Mouse (Mus musculus) gonadal fat pad, adult 2 months (tissue): ENCODE results near the gene Far1. TPM values are rescaled to one million over a fixed set of nuclear protein-coding genes. Genes with fewer than 3 reads are reported as not detected.

Experiments
- DNase-seq: peaks from one replicate; pipeline ENCODE4 v3.0.0-alpha.2; 2012; ENCODE audit warnings: low read depth
- polyA plus RNA-seq: library from polyadenylated mRNA; depleted of rRNA; stranded (reverse); fragments of >200 nt; gene quantifications from 2 replicates; pipeline ENCODE4 v1.2.3, GENCODE M21; 2012; rRNA removed

Far1 gene
- polyA plus RNA-seq, 1 experiment: 19.1 TPM

DNA sequence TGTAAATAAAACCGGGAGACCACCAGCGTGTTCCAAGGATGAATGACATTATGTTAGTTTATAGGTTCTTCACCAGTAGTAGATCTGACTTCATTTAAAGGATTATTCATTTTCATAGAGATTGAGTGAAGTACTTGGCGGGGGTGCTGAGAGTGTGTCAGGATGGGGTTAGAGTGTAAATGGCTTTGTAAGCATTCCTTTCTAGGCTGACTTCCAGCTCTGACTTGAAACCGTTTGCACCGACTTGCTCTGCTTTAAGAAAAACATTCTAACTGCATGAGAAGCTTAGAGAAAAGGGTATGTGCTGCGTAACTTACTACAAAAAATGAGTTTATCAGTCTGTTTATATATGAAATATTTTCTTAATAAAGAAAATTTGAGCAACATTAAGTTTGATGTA is 57.5 kb downstream of the Far1 start:
- DNase-seq: no peak

DNA sequence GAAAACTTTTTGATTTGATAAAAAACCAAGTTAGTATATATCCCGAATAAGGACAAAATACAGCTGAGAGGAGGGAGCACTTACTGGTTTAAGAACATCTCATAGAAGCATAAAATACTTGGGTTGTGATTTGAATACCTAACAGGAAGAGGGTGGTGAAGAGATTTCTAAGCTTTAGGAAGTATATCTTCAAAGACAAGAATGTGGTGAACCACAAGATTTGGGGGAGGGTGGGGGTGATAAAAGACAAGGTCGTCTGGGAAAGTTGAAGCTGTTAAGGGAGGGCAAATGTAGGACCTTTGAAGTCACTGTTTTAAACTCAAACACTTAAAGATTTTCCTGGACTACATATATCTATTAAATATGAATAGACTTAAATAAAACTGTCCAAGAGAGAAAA is 59.1 kb downstream of the Far1 start:
- DNase-seq: no peak

DNA sequence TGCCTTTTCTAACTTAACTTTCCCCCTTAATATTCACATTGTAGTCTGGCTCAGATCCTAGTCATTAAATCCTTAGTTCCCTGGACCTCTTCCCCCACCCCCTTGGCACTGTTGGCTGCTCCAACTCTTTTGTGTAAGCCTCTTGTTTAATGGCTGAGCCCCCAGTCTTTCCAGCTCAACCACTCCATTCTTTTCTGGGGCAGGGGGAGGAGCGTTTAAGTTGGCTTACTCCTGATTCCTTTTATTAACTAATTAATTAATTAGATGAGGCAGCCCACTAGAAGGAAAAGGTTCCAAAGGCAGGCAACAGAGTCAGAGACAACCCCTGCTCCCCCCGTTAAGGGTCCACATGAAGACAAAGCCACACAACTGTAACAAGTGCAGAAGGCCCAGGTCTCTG is 68.5 kb downstream of the Far1 start:
- DNase-seq: no peak

DNA sequence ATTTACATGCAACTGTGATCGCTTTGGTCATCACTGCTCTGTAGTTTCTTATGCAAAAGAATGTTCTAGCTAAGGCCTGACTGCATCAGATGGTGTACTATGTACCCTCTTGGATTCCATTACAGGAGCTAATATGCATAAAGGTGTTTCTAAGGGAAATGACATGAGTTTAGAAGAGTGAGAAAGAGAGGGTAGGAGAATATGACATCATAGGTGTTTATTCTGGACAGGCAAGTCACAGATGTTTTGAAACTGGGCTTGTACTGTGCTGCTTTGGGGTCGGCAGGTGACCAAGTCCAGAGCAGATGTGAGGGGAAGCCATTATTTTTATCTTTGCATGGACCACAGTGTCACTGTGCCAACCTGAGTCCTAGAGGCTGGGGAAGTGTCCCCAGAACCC is 75.6 kb downstream of the Far1 start:
- no peak for DNase-seq

DNA sequence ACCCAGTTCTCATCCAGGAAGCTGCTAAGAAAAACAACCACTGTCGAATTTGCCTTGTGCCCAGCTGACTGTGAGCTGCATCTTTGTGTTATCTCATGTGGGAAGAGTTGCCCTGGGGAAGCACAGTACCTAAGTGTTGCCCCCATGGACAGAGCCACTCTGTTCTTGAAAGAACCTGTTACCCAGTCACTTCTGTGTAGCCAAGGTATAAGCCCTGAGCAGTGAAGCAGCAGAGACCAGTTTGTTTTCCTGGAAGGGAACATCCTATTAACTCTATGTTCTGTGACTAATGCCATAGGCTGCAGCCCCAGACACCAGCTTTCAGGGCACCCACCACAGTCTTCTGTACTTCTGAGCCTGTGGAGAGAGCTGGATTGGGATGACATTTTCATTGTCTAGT is 76.7 kb downstream of the Far1 start:
- DNase-seq: no peak

DNA sequence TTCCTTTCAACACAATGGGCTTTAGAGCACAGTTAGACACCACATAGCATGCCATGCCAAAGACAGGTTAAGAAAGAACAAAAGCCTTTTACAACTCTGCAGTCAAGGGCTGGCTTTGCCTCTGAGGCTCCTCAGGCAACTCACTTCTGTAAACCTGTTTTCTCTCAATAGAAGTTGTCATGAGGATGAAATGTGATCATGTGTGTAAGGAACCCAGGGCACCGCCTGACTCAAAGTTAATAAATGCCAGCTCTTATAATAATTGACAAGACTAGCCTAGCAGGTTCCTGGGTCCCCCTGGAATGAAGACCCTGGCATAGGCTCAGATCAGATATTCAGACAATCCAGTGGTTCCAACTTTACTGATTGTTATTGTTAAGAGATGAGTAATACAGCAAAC is 77.5 kb downstream of the Far1 start:
- DNase-seq: peak; percentile 83

DNA sequence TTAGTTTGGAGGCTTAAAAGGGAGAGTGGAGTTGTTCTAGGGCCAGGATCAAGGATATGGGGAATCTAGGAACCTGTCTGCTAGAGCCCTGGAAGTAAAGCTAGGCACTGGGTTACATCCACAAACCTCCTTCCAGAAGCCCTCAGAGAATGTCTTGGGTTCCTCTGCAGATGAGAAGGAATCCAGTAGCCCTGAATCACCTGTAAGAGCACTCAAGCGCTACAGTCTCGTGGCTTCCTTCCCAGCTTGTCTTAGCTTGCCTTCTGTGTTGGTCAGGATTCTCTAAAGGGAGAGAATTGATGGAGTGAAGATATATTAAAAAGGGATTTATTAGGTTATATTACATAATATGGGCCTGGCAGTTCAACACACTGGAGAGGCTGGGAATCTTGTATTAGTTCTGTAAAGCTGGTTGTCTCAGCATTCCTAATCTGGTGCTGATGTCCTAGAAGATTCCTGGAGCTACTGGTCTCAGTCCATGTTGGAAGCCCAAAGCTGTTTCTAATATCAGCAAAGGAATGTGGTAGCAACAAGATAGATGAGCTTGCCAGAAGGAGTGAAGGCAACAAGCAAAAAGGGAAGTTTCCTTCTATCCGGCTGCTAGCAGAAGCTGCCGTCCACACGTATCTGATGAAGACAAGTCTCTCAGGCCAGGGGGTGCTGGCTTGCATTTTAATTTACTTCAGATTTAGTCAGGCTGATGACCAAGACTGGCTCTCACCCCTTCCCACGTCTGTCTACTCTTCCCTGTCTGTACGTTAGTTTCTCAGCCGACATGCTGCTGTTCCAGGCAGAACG is 78.1 kb downstream of the Far1 start:
- DNase-seq: peak; percentile 52

DNA sequence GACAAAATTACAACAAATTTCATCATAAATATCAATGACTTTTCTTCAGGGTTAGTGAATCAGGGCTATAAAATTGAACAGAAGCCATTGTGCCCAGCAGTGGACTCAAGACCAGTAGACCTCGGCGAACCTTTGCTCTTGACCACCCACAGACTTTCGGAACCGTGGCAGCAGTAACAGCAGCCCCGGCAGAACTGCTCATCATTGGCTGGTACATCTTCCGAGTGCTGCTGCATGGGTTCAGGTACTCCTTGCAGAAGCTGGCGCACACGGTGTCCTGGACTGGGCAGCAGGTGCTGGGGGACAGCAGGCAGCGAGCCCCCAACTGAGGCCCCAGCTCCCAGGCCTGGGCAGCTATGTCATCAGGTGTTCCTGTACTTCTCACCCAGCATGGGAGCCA is 79.1 kb downstream of the Far1 start:
- no peak for DNase-seq

DNA sequence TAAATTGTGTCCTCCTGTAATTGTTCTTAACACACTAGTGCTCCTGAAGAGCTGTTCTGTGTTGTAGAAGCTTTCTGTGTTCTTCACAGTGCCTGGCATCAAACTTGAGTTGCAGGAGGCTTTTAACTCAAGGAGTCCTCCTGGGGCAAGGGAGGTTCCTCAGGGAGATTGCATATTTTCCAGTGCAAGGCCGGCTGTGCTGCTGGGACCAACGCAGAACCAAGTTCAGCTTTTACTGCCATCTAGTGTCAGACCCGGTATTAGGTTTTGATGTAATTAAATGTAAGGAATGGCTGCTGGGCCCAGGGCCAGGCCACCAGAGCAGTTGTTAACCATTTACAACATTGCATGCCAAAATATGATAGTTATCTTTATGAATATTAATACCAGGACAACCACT is 80.7 kb downstream of the Far1 start:
- DNase-seq: no peak

DNA sequence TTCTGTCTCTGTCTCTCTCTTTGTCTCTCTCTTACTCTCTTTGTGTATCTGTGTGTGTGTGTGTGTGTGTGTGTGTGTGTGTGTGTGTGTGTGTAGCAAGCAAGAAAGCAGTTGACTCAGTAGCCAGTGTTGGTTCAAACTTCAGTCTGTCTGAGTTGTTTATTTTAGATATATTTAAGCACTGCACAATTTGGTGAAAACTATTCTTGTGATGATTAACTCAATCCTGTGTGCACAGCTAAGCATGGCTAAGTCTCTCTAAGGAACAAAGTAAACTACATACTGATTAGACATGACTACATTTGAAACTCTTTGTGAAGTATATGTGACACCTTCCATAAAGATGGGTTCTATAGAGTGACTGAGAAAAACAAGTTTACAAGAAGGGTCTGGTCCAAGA is 83.6 kb downstream of the Far1 start:
- DNase-seq: no peak

DNA sequence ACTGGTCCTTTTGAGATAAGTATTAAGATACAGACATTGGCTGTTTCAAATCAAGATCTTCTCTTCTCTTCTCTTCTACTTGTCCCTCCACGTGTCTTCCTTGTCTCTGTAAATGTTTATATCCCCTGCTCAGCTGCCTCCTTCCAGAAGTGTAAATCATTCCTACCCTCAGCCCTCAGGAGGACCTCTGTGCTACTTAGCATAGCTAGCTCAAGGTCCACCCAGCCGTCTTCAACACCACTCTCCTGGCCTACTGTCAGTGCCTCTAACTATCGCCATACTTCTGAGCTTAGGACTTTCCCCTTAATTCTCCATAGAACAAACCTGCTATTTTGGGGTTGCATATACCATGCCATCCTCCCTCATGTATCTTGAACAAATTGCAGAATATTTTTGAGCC is 88.2 kb downstream of the Far1 start:
- DNase-seq: no peak

DNA sequence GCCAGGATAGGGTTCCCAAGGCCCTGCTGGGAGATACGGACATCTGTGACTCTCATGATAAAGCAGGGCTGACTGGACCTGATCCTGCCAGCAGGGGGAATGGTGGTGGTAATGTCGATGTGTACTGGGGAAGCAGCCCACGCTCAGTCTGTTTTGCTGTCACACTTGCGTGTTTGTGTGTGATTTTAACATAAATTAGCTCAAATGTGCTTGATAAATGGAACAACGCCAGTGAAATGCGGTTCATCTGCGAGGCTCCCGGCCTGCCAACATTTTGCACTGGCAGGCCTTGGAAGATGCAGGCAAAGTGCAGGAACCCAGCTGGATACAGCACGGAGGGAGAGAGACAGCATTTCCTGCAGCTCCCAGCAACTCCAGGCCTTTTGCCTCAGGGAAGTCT is 94.3 kb downstream of the Far1 start:
- no peak for DNase-seq

DNA sequence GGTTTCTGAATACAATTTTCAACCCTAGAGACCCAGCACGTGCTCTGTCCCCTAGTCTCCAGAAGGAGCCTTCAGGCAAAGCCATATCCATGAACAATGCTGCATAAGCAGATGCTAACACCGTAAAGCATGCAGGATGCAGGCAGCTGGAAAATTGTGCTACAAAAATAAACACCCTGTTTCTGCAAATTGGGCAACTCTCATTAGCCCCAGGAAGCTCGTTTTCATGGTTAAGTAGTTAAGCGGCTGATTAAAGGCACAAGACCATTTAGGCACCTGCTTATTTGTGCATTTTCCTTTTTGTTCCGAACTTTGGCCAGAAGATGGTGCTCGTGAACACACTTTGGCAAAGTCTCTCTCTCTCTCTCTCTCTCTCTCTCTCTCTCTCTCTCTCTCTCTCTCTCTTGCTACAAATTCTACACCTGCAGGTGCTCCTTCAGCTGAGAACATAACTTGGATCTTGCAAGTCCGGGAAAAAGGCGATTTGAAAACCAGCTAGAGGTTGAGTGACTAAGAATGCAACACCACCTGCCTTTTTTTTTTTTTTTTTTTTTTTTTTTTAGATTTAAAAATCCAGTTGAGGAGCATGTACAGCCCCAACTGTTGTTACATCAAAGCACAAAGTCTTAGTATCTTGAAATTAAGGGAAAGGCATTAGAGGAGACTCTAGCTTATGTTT is 95.5 kb downstream of the Far1 start:
- no peak for DNase-seq

DNA sequence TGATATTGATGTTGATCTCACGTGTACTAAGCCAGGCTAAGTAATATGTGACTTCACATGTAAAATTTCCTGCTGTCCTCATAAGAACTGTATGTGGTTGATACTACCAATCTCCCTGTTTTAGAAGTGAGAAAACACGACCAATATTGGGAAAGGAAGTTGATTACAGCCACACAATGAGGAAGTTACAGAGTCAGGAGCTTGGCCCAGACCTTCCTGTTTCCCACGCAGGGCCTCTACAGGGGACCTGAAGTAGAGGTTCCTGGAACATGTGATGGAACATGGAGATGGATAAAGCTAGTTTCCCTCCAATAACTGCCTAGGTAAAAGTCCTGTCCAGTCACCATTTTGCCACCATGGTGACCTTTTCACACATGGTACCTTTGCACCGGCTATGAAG is 99.0 kb downstream of the Far1 start:
- no peak for DNase-seq

DNA sequence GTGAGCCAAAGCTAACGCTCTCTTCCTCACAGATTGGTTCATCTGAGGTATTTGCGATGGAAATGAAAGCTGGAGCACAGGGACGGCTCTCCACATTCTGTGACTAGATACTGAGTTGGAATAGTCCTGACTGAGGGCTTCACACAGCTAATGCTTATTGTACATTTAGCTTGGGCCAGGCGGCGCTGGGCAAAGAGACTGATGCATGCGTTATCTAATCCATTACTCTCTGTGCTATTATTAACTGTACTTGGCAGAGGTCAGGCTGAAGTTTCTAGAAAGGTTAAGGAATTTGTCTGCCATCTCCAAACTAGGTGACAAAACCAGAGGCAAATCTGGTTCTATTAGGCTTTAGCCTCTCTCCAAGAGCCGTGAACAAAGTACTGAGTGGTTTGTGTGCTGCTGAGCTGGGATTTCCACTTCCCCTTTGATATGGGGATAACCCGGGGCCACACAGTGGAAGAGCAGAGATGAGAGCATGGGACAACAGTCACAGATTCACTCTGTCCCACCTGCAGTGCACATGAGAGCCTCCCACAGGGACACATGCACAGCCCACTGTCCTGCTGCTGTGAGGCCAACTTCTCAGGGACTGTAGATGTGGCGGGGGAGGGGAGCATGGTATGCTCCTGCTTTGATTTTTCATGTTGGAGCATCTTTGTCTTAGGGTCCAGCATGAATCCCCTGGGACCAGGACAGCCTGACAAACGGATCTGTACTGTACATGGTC is 100.7 kb downstream of the Far1 start:
- no peak for DNase-seq

DNA sequence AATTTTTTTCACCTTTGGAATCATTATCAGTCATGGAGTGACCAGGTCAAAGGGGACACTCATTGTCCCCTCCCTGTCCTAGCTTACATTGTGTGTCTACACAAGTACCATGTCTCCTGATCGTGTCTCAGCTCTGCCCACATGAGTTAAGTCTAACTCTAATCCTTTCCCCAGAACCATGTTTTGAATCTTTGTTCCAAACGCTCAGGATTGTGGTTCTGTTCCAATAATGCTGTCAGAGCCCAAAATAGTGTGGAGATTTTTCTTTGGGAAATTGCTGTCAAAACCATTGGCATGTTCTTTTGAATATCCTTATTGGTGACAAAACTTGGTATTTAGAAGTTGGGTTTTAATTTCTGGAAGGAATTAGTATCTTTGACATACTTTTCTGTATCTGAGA is 105.5 kb downstream of the Far1 start:
- no peak for DNase-seq

DNA sequence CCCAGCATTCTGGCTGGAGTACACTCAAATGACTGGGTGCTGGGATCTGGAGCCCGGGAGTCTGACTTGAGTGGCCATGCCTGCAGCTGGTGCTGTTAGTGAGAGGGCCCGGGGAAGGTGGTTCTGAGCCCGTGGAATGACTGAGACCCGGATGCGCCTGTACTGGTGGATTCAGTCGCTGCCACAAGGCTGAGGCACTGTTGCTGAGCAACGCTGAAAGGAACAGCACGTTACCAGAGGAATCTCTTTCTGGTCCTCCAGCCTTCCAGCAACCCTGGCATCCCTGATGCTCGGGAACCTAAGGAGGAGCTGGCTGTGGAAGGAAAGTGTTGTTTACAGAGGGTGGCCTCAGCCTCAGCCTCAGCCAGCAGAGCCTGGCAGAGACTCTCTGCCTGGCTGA is 106.1 kb downstream of the Far1 start:
- no peak for DNase-seq

Other genes starting within 250 kb of the Far1 start
- 13.2 and 13.6 TPM in 2 replicates for gene Btbd10, start 144.4 kb upstream of the Far1 start, polyA plus RNA-seq
- gene Pth, start 125.3 kb upstream of the Far1 start, polyA plus RNA-seq: not detected in 2 replicates